Comparison of ENCODE assay signal across 9 mouse cellular contexts in the genomic region with DNA sequence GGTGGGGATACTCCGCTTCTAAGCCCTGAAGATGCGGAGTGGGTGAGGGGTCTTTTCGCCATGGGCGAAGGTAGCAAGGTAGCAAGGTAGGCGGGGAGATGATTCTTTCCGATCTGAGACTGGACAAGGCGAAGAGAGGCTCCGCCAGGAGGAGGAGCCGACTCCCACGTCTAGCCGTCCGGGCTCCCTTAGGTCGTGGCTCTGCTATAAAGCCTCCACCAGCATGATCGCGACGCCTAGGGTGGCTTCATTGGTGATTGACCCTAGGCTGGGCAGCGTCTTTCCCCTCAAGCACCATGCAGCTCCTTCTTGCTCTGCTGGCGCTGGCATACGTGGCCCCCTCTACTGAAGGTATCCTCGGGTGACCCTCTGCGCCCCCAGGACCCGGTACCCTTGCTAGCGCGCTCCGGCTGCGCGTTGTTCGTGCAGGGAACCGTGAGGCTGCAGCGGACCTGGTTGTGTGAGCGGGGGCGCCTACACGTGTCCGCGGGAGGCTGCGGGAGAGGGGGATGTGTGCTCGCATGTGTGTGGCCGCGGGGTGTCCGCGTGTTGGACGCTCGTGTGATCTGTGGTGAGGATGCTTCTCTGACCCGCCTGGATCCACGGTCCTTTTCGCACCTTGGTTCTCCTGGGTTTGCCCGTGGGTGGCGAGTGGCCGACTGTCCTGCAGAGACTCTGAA. TPM values are rescaled to one million over a fixed set of nuclear protein-coding genes. Genes with fewer than 3 reads are reported as not detected.
DNase-seq lines count a peak whose midpoint lies in the region; ATAC-seq and TF ChIP-seq lines count a peak whose summit lies in the region.
"Had no signal": no experiment of that assay in that cellular context is flagged by ENCODE, and none has a peak within 500 bp of the region (broad histone marks: within the 10 kb centered on the region; RNA-seq: fewer than 3 reads in every experiment).

Gene Car4, plus strand, starts transcription at position 196 of the 680 bp plus-strand sequence.

- 1% methylated on average over 49 of the region's 49 CpGs for WGBS in cerebellum, adult 2 months
- WGBS in intestine, embryonic 14.5 days, result under 1% methylated on average over 49 of the region's 49 CpGs
- WGBS in midbrain, embryonic 11.5 days, result under 1% methylated on average over 49 of the region's 49 CpGs

- in situ Hi-C loops in ES-E14 (cut with MboI; ENCODE audit: low sequenced_read_pairs in 2 of 2, unreplicated experiment in 2 of 2), result no loop called here

- peak within 1 kb of the TSS; percentile 59; the same call in 1 of the 2 replicates for H3K9ac ChIP-seq in ES-E14 (ENCODE audit: insufficient read depth, low read depth, low read length, poor library complexity, severe bottlenecking)
- no peak within 1 kb of the TSS for H3K9ac ChIP-seq in intestine, embryonic 14.5 days (ENCODE audit: low read length)
- H3K9ac ChIP-seq in midbrain, embryonic 11.5 days (ENCODE audit: low read length), result peak within 1 kb of the TSS; percentile 29; the same call in 1 of the 2 replicates

- no peaks in the 10 kb centered on the region for H3K9me3 ChIP-seq in ES-E14 (ENCODE audit: control insufficient read depth, insufficient read depth, low read depth, low read length)
- H3K9me3 ChIP-seq in intestine, embryonic 14.5 days (ENCODE audit: control insufficient read depth, low read length), result no peaks in the 10 kb centered on the region
- no peaks in the 10 kb centered on the region for H3K9me3 ChIP-seq in midbrain, embryonic 11.5 days (ENCODE audit: control insufficient read depth, low read length)

- peaks cover 0 to 7% of the 10 kb centered on the region in 2 experiments; a peak in 1 of 4 replicates for H3K4me1 ChIP-seq in ES-E14 (ENCODE audit: control insufficient read depth in 2 of 2, insufficient read depth in 2 of 2, low read length in 2 of 2, poor library complexity in 1 of 2)
- peaks cover 21% of the 10 kb centered on the region for H3K4me1 ChIP-seq in cerebellum, adult 2 months (ENCODE audit: control insufficient read depth, insufficient read depth, low read length)
- peaks cover 11% of the 10 kb centered on the region; the same call in 1 of the 2 replicates for H3K4me1 ChIP-seq in intestine, embryonic 14.5 days (replicated peaks; ENCODE audit: control insufficient read depth, insufficient read depth, low read length)
- peaks cover 18% of the 10 kb centered on the region for H3K4me1 ChIP-seq in midbrain, embryonic 11.5 days (ENCODE audit: control insufficient read depth, insufficient read depth, low read length)

- H3K4me3 ChIP-seq in ES-E14 (ENCODE audit: insufficient read depth in 1 of 2, low read depth in 1 of 2, low read length in 2 of 2, poor library complexity in 1 of 2, severe bottlenecking in 1 of 2), result peak within 1 kb of the TSS; percentile 64 to 73
- peak within 1 kb of the TSS; percentile 85 for H3K4me3 ChIP-seq in cerebellum, adult 2 months (replicated peaks; ENCODE audit: insufficient read depth, low read depth, low read length)
- H3K4me3 ChIP-seq in intestine, embryonic 14.5 days (ENCODE audit: low read depth, low read length), result peak within 1 kb of the TSS; percentile 22
- peak within 1 kb of the TSS; percentile 28 for H3K4me3 ChIP-seq in midbrain, embryonic 11.5 days (ENCODE audit: low read depth, low read length)
- H3K4me3 ChIP-seq: myocyte had no signal

- TF ChIP-seq CTCF in cerebellum, adult 2 months (IDR thresholded peaks at IDR 0.05; ENCODE audit: borderline replicate concordance, insufficient read depth, low read depth, low read length), result no peak; the same call in 1 of the 2 replicates

- intact Hi-C loops in left cerebral cortex, postnatal 14 days (cut with DNase I), result no loop called here

- DNase-seq in ES-E14 (ENCODE audit: low read depth, low spot score), result no peak
- DNase-seq in cerebellum, adult 2 months, result peak; percentile 87
- DNase-seq in gastrocnemius, postnatal 25 days, result no peak
- no peak for DNase-seq in intestine, embryonic 14.5 days (ENCODE audit: low spot score)
- DNase-seq in left cerebral cortex, postnatal 14 days (ENCODE audit: low spot score in 2 of 2), result peak in 1 of 2 experiments; percentile 28
- DNase-seq in midbrain, embryonic 11.5 days (ENCODE audit: low spot score, missing footprints), result peak; percentile 95
- DNase-seq in urinary bladder, postnatal 25 days (ENCODE audit: low spot score), result no peak
- DNase-seq in spleen, postnatal 14 days (ENCODE audit: low spot score in 2 of 2), result no peak

- H3K27ac ChIP-seq in ES-E14 (ENCODE audit: insufficient read depth, low read depth, low read length, poor library complexity, severe bottlenecking), result no peak within 1 kb of the TSS
- H3K27ac ChIP-seq in cerebellum, adult 2 months (ENCODE audit: insufficient read depth, low read length), result peak within 1 kb of the TSS; percentile 100
- H3K27ac ChIP-seq in intestine, embryonic 14.5 days (ENCODE audit: low read depth), result no peak within 1 kb of the TSS
- H3K27ac ChIP-seq in midbrain, embryonic 11.5 days (ENCODE audit: low read depth, low read length), result no peak within 1 kb of the TSS

- H3K27me3 ChIP-seq in cerebellum, adult 2 months (ENCODE audit: control insufficient read depth, insufficient read depth, low read length), result no peaks in the 10 kb centered on the region
- H3K27me3 ChIP-seq in intestine, embryonic 14.5 days (replicated peaks; ENCODE audit: control insufficient read depth, insufficient read depth, low read length), result peaks cover 41% of the 10 kb centered on the region
- H3K27me3 ChIP-seq in midbrain, embryonic 11.5 days (ENCODE audit: control insufficient read depth, insufficient read depth, low read length), result peaks cover 30% of the 10 kb centered on the region

- H3K36me3 ChIP-seq in ES-E14 (ENCODE audit: control insufficient read depth, insufficient read depth, low read length, poor library complexity, severe bottlenecking), result no peaks in the 10 kb centered on the region
- no peaks in the 10 kb centered on the region for H3K36me3 ChIP-seq in intestine, embryonic 14.5 days (ENCODE audit: control insufficient read depth, insufficient read depth, low read length)
- no peaks in the 10 kb centered on the region for H3K36me3 ChIP-seq in midbrain, embryonic 11.5 days (ENCODE audit: control insufficient read depth, insufficient read depth, low read length)

- ATAC-seq in intestine, embryonic 14.5 days (replicated peaks; ENCODE audit: low FRiP score, low TSS enrichment, low read depth), result no peak
- 0 out of 2 replicates have a peak, but pooled peaks have one; percentile 27 for ATAC-seq in midbrain, embryonic 11.5 days (ENCODE audit: low FRiP score)

- peak within 1 kb of the TSS; percentile 42 for H3K4me2 ChIP-seq in intestine, embryonic 14.5 days (ENCODE audit: low read length)
- H3K4me2 ChIP-seq in midbrain, embryonic 11.5 days, result peak within 1 kb of the TSS; percentile 52

- TF ChIP-seq POLR2A in cerebellum, adult 2 months (IDR thresholded peaks at IDR 0.05; ENCODE audit: borderline replicate concordance, insufficient read depth, low read length), result peak; percentile 96

TF ChIP-seq in ES-E14, 5 proteins besides CTCF, POLR2A, EP300 and RAD21:
- no peak for TF ChIP-seq ZNF384 (IDR thresholded peaks at IDR 0.05; ENCODE audit: low read depth, low read length)
- TF ChIP-seq HCFC1 (IDR thresholded peaks at IDR 0.05; ENCODE audit: borderline replicate concordance, insufficient read depth, low read length), result no peak
- TF ChIP-seq CHD2 (IDR thresholded peaks at IDR 0.05; ENCODE audit: low read depth, low read length), result no peak

RNA-seq across cellular contexts. Expression of gene Car4, which starts in this region (rescaled TPM):
- total RNA-seq in ES-E14 (2012; rRNA removed), result 17.1 and 17.3 TPM in 2 replicates
- 187 and 208 TPM in 2 replicates for polyA plus RNA-seq in cerebellum, adult 2 months (2012; rRNA removed)
- total RNA-seq in gastrocnemius, postnatal 25 days (2021), result 10 to 100 TPM; 10.2 to 13.5 TPM
- 0.24 and 0.99 TPM in 2 replicates for polyA plus RNA-seq in intestine, embryonic 14.5 days (2014; fragmentation: Nextera tagmentation; extraction: Ambion mirVana)
- 10 to 100 TPM; 75.6 to 99.5 TPM for total RNA-seq in left cerebral cortex, postnatal 14 days (2021)
- polyA plus RNA-seq in midbrain, embryonic 11.5 days (2014; fragmentation: Nextera tagmentation; extraction: Ambion mirVana), result 5.5 and 6.6 TPM in 2 replicates
- polyA plus RNA-seq: myocyte had no signal

Comparison
In these comparisons a context has a peak if more than half of its experiments do, and no peak if none do; other contexts are left out.
1. RNA of gene Car4 (polyA plus RNA-seq): 187 to 208 TPM in cerebellum, adult 2 months; 5.5 to 6.6 TPM in midbrain, embryonic 11.5 days and 0.24 to 0.99 TPM in intestine, embryonic 14.5 days; every median in the first group is over 10 times any median in the second.
2. DNase-seq: peak in cerebellum, adult 2 months (2 of 2) and midbrain, embryonic 11.5 days (single experiment); none in ES-E14 (single experiment), gastrocnemius, postnatal 25 days (single experiment), intestine, embryonic 14.5 days (single experiment), urinary bladder, postnatal 25 days (single experiment) and spleen, postnatal 14 days (0 of 2).
3. H3K4me3 ChIP-seq: peak in every context shown above with its lines; median percentile 85 in cerebellum, adult 2 months; 68 in ES-E14; 28 in midbrain, embryonic 11.5 days; 22 in intestine, embryonic 14.5 days.